Mouse (Mus musculus) adrenal gland, postnatal 25 days (tissue): ENCODE data around the gene Hnrnpa1. TPM values are rescaled to one million over a fixed set of nuclear protein-coding genes. Genes with fewer than 3 reads are reported as not detected.
A peak's percentile ranks its signal among the peaks of the same experiment; 100 is the strongest.
"Not testable (repeated sequence)": the region's sequence is repeated elsewhere in the genome, so short reads cannot be mapped to it uniquely, and the experiment has no call there.

ENCODE experiments used
- DNase-seq: peaks from one replicate; pipeline ENCODE4 v3.0.0; 2021; ENCODE audit warnings: mixed read lengths
- total RNA-seq: library from RNA; stranded (reverse); gene quantifications from 2 replicates; pipeline ENCODE4 v1.2.3, GENCODE M21; 2021

Gene Hnrnpa1
- total RNA-seq, 1 experiment from 2014 or later, result 212 TPM

DNA sequence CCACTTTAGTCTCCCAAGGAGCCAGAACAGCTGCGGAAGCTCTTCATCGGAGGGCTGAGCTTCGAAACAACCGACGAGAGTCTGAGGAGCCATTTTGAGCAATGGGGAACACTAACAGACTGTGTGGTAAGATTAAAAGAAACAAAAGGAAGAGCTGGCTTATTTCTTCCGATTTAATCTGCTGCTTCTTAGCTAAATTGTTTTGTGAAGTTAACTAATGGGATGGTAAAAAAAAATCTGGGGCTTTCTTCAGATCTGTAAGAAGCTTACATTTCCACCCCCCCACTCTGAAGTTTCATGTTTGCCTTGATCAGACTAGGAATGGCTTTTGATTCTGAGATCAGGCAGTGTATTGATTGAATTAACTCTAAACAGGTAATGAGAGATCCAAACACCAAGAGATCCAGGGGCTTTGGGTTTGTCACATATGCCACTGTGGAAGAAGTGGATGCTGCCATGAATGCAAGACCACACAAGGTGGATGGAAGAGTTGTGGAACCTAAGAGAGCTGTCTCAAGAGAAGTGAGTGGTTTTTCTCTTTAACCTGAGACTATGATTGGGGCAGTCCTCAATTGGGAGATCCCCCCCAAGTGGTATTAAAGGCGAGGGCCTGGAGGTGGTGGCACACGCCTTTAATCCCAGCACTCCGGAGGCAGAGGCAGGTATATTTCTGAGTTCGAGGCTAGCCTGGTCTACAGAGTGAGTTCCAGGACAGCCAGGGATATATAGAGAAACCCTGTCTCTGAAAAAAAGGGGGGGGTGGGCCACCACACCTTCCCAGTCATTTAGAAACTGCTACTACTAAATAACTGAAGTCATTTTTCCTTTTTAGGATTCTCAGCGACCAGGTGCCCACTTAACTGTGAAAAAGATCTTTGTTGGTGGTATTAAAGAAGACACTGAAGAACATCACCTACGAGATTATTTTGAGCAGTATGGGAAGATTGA is 1.1 kb downstream of the Hnrnpa1 start:
- DNase-seq, result not testable (repeated sequence)

DNA sequence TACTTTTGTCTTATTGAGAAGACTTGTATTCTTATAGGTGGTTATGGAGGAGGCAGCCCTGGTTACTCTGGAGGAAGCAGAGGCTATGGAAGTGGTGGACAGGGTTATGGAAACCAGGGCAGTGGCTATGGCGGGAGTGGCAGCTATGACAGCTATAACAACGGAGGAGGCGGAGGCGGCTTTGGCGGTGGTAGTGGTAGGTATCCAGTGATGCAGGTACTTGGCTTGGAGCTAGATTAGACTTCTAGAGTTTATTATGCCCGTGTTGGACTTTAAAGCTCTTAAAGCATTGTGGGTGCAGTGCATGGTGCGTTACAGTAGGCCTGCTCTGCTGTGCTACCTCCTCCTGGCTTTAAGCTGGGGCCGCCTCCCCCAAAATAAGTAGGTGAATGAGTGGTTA is 2.7 kb downstream of the Hnrnpa1 start:
- no peak for DNase-seq

DNA sequence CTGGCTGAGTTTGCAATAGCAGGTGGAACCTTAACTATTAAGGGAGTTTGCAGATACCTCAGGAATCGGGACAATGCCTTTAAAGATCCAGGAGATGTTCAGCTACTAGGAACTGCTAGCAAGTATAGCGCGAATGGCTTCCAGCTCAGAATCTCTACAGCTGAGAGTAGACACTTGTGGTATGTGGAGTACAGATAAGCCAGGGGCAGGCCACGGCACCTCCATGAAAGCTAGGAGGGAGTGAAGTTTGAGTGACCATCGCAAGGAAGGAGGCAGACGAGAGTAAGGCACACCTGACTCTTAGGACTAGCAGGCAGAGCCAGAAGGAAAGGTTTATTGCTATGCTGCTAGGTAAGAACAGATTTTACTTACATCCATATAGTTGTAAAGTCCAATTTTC is 5.4 kb downstream of the Hnrnpa1 start:
- DNase-seq, result no peak

DNA sequence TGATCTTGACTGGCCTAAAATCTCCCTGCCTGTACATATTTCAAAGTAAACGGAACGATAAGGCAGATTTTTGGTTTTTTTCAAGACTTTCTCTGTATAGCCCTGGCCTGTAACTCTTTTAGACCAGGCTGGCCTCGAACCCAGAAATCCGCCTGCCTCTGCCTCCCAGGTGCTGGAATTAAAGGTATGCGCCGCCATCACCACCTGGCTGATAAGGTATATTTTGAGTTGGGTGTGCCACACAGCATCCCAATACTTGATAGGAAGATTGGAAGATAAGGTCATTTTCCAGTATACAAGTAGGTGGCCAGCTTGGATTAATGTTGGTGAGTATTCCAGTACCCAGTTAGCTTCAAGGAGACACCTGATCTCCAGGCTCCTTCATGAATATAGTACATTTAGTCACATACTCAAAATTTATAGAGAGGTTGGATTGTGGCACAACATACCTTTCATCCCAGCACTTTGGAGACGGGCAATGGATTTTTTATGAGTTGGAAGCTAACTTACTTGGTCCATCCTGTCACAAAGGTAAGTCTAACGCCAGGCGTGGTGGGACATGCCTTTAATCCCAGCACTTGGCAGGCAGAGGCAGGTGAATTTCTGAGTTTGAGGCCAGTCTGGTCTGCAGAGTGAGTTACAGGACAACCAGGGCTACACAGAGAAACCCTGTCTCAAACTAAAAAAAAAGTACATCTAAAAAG is 7.0 kb downstream of the Hnrnpa1 start:
- no peak for DNase-seq

DNA sequence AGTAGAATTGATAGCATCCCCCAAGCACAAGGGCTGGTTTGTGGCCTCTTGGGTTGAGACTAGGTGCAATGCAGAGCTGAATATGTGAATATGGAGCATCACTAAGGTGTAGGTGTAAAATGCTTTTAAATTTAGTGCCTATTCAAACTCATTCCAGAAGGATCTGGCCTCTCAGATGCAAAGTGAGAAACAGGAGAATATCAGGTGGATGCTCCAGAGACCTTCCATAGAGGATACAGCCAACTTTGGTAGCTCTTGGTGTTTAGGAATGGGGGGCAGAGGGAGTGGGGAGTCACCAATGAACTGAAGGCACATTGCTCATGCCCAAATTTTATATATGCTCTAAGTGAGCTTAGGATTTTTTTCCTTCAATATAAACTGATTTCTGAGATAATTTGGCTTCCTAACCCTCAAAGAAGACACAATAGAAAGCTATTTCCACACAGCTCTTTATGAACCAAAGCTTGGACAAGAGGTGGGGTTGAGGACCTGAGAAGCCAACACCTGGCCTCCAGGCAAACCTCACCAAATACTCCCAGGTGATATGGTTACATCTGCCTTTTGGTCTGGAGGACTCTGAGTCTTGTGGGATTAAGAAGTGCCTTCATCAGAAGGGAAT is 7.7 kb downstream of the Hnrnpa1 start:
- no peak for DNase-seq

DNA sequence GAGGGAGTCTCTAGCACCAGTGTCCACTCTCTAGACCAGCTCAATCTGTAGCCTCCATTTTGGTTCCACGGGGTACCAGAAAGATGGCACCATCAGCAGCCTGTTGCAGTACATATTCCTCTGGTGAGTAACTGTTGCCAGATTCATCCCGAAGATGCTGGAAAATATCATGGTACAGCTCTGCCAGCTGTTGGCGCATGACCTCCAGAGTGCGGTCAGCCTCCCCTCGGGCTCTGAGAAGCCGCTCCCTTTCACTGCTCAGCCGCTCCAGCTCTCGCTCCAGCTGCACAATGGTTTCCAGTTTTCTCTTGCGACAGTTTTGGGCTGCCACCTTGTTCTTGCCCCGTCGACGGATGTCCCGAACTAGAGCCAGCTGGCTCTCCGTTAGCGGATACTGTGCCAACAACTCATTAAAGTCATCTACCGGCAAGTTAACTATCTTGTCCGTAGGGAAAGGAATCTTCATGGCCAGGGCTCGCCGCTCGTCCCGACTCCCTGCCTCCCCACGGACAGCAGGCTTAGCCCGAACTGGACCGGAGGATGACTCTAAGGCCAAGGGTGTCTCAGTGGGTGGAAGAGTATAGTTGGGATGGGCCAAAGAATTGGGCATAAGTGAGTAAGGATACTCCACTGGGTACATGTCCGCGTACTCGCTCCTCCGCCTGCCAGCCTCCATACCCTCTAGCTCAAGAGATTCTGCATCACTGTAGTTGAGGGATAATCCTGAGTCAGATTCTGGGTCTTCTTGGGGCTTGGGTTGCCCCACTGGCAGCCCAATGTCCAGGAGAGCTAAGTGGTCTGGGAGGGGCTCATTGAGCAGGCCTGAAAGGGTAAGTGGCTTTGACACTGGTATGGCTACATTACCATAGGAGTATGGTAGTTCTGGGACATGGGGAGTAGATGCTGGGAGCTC is 8.4 kb downstream of the Hnrnpa1 start:
- peak; percentile 22 for DNase-seq

GRCm38 (mm10) chr15:103249511-103249910 is 9.3 kb downstream of the Hnrnpa1 start:
- not testable (repeated sequence) for DNase-seq

DNA sequence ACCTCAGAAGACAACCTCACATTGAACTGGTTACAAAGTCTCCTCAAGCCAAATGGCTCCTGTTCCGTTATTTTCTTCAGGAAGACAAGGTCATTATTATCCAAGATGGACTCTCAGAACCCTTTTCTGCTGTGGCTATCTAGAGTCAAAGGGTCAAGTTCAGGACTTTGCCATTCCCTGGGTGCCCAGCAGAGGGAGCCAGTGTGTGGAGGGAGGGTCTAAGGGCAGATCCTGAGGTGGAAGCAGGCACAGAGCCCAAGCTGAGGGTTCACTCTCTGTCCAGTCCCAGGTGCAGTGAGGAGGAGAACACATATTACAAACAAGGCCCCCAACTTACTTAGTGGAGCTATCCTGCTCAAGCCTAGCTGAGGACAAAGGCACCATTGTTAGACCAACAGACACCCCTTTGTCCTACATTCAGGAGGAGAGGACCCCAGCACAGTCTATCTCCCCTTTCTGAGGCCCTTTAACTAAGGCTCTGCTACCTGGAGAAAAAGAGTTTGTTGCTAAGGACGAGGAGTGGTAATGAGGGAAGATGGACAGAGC is 10.0 kb downstream of the Hnrnpa1 start:
- DNase-seq, result peak; percentile 80

DNA sequence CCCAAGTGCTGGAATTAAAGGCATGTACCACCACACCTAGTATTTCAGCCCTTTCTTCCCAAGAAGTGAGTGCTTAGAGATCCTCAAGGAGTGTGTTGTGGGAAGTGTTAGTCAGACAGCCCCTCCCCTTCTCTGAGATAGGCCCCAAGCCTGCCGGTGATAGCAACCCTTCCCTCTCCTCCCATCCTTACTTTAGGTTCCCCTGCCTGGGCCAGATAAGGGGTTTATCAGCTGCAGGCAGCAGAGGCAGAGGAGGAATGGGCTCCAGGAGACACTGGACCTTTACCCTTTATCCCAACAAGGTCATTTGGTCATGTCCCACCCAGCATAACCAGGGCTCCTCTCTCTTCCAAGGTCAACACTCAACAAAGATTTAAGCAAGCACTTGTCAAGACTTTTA is 11.4 kb downstream of the Hnrnpa1 start:
- no peak for DNase-seq

DNA sequence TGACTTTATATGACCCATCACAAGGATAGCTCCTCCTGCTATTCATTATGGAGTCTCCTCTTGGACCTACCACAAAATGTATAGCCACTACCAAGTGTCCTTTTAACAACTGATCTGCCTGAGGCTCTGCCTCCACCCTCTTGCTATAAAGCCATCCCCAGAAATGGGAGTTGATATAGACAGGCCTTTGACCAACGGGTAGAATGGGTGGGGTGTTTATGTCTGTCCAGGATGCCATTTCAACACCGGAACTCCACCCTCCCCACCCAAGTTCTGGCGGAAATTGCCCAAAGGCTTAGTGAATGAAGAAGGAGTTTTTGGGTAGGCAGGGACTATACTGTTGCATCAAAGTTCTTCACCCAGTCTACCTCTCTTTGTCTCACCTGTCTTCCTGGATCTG is 12.4 kb downstream of the Hnrnpa1 start:
- no peak for DNase-seq

DNA sequence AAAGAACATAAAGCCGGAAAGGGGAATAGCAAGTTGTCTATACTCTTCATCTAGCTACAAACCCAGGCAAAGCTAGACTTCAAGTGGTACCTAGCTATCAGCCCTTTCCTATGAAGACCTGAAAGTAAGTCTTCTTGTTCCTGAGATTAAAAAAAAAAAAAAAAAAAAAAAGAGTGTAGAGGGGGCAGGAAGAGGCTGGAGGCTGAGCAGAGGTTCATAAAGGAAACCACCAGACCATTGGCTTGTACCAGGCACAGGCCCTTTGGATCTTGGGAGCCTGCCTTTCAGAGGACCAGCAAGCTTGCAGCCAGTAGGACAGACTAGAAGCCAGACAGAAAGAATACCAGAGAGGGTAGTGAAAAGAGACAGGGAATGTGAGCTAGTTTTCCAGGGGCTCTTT is 13.1 kb downstream of the Hnrnpa1 start:
- DNase-seq, result no peak

GRCm38 (mm10) chr15:103255169-103255568 is 14.9 kb downstream of the Hnrnpa1 start:
- DNase-seq, result peak; percentile 55

DNA sequence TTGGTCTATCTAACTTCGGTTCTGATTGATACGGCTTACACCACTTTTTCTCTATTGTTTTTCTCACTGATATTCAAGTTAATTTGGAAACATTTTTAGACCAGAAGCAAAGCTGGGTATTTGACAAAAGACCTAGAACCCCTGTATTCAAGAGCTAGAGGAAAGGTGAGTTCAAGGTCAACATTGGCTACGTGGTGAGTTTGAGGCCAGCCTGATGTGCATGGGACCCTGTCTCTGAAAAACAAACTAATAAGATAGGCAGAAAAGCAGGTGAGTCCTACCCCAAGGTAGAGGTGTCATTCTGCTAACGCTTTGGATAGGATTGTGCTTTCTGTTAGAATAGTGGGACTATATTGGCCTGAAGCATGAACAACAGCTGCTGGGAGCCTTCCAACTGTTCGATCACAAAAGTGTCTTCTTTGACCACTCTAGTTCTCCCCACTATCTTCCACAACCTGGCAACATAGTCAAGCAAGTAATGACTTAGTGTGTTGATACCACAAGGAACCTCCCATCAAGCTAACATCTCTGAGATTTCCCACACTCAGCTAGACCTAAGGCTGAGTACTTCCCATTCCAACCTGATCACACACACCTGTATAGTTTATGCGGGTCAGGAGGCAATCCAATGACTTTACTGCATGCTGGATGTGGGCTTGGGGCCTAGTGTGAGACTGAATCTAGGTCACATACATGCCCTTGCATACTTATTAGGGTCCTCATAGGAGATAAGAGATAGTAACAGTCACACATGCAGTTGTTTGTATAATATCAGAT is 16.2 kb downstream of the Hnrnpa1 start:
- DNase-seq, result no peak

DNA sequence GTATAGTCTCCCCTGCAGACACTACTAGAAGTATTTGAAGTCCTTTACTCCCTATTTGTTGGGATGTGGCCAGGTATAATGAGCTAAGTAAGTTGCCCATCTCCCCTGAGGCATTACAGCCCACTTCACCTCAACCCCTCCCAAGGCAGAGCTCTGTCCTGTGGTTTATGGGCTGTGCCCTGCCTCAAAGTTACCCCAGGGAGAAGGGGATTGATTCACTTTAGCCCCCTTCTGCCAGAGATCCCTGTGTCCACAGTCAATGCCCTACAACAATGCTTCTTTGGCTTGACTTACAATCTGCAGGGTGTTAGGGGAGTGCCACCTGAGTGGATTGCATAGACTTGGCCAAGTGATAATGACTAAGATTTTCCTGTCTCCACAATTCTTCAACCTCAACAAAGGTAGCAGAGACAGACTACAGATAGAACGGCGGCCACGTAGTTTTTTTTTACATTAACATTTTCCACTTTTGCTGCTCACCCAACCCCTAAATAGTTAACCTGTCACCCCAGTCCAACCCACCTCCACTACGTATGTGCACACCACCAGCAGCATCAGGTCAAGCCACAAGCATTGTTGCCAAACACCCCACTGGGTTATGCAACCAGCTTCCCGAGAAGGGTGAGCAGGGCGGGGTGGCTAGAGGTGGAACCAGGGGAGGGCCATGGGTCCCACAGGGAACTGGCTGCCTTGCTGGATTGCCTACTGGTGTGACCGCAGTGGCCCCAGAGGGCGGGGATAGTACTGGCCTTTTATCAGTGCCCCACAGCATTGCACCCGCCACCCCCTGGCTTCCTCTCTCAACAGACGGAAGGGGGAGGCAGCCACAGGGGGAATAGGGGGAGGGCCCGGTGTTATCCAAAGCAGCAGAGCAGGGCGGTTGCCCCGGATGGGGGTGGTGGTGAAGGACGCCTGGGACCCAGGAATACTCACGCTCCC is 17.8 kb downstream of the Hnrnpa1 start, which contains the start of gene Nfe2:
Gene Nfe2, minus strand, starts transcription at position 614 of the 939 bp plus-strand sequence.
- peak; percentile 71 for DNase-seq

GRCm38 (mm10) chr15:103259162-103259561 is 18.9 kb downstream of the Hnrnpa1 start:
- no peak for DNase-seq

DNA sequence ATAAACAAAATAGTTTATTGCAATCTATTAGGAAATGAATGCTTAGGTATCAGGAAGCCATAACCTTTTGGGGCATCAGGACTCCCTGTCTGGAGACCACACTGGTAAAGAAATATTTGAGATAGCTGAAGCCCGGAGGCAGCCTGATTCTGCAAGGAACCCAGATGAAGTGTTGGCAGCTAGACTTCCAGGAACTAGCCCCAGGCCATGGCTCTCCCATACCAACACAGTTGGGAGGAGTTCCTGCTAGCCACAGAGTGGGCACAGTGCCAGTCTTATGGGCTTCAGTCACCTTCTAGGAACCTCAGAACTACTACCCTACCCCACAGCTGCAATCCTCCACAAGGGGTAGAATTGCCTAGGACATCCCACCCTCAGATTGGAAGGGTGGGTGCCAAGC is 19.8 kb downstream of the Hnrnpa1 start:
- DNase-seq, result no peak

GRCm38 (mm10) chr15:103264794-103265193 is 24.6 kb downstream of the Hnrnpa1 start:
- no peak for DNase-seq

- no peak for DNase-seq
Observed at GRCm38 (mm10) chr15:103268903-103269302, 28.7 kb downstream of the Hnrnpa1 start.
